Mouse (Mus musculus): Measurements from ENCODE around the gene Hras.

Gene Hras

DNA sequence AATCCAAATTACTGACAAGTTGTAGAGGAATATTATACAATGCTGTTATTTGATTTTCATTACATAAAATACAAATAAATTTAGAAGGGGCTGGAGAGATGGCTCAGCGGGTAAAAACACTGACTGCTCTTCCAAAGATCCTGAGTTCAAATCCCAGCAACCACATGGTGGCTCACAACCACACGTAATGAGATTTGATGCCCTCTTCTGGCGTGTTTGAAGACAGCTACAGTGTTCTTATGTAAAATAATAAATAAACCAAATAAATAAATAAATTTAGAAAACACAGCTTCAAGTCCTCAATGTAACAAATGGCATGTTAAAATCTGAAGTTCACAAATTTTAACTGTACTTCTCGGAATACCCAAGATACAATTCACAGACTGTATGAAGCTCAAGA is 18.7 kb downstream of the Hras start:
- ATAC-seq (ENCODE audit: low TSS enrichment) = no peak

DNA sequence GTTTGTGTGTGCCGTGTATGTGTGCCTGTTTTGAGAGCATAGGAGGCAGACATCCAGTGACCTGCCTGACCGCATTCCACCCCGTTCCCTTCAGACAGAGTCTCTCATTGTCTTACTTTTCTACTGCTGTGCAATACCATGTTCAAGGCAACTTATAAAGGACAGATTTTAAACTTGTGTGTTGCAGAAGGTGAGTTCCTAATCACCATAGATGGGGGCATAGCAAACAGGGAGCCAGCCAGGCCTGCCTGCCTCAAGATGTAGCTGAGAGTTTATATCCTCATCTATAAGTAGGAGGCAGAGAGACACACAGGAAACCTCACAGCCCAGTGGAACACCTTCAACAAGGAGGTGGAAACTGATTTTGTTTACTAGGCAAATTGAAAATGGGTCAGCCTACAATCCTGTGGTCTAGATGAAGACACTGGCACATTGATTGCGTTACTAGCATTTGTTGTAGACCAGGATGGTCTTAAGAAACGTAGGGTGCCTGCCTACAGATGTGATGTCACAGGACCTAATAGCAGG is 20.4 kb downstream of the Hras start:
- ATAC-seq (ENCODE audit: low TSS enrichment) = no peak

DNA sequence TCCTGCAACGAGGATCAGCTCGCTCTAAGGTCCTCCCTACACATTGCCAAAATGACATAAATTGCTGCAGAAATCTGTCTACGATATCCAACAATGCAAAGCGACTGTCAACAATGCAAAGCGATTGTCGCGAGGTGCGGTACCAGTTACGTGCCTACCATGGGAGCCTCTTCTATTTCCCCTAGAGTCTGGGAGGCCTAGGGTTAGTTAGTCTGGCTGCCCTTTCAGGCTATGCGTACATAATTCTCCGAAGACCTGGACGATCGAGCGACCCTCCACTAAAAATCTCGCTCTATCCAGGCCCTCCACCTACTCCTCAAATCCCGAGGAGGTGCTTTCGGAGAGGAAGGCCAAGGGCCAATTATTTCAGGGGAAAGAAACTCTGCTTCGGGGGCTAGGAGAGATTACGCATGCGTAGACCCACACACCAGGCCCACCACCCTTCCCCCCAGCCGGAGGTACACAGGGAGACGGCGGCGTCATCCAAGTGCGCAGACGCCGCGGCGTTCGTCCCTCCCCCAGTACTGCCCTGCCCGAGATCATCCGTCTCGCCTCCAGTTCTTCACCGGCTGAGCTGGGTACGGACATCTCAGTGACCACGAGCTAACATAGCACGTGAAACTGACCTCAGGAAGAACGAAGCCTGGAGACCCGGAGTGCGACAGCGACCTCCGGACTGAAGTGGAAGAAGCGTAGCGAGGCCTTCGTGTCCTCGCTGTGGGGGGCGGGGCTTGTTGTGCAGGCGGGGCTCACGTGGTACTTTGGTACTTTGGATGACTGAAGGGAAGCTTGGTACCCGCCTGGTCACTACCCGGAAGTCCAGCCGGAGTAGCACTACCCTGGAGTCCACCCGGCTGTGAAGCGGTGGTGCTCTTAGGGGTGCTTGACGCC is 21.4 kb downstream of the Hras start, which contains the start of gene Rnh1:
Gene Rnh1, minus strand, starts transcription at position 742 of the 891 bp plus-strand sequence.
- peak; percentile 82 for ATAC-seq (ENCODE audit: low TSS enrichment)

DNA sequence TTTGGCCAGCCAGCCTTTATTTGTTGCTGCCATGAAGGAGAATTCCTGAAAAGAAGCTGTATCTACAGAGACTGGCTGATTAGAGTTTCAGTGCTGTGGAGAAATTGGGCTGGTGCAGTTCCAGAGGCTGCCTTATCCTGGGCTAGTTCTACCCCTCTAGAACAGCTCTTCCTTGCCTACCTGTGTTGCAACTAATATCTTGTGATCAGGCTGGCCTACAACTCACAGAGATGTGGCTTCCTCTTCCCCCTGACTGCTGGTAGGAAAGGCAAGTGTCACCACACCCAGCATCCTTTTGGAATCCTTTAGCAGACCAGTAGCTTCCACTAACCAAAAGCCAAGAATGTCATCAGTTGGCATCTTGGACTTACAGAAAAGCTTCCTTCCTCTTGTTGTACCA is 23.9 kb downstream of the Hras start:
- ATAC-seq (ENCODE audit: low TSS enrichment) = no peak

DNA sequence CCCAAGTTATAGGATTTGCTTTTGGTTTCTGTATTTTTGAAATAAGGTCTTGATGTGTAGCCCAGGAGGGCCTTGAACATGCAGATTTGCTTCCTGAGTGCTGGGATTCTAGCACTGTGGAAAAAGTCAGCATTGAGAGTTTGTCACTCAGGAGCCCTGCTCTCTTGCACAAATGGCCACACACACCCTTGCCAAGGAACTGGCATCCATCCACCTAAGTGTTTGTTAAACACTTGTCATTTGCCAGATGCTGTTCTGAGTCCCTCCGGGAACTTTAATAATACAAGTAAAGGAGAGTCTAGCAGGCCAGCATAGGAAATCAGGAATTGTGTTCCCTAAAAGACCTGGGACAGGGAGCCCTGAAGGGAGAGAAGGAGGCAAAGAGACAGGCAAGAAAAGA is 24.5 kb downstream of the Hras start:
- ATAC-seq (ENCODE audit: low TSS enrichment) = no peak

DNA sequence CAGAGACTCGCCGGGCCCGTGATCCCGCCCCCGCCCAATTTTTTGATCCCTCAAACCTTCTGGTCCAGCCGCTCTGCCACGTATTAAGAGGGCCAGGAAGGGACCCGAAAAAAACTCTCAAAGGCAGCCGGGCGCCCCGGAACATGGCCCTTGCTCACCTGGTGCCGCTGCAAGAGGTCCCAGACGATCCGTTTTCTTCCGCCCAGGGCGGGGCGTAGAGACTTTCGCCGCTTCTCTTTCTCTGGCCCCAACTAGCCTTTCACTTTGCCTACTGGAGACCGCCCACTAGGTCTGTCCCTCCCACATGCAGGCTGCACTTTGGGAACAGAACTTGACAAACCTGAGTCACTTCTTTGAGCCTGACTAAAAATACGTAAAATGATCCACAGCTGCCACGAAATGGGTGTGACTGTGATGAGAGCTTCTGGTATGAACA is 25.3 kb downstream of the Hras start:
- ATAC-seq (ENCODE audit: low TSS enrichment) = peak; percentile 17; the same call in 1 of the 2 replicates

DNA sequence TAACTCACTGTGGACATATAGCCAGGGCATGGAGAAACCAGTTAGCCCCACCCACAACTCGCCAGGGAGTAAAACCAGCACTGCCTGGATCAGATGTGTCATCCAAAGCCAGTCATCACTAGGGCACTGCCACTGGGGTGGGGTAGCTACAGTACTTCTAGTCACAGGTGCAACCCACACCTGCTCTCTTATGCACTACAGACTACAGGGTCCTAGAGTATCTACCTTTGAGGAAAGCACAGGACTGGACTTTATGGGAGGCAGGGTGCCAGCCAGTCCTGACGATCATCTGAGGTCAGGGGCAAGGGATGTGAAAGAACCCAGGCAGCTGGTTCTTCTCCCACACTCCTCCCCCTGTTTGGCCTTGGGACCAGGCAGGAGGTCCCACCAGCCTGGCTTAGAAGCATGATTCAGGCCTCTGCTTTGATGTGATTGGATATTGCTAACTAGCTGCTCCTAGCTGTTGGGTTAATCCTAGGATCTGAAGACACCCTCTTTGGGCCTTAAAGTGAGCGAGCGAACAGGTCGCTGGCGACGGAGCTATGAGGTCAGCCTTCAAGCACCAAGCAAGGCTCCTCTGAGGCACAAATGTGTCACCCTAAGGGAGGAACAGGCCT is 25.8 kb downstream of the Hras start:
- 0 out of 2 replicates have a peak, but pooled peaks have one; percentile 7 for ATAC-seq (ENCODE audit: low TSS enrichment)

DNA sequence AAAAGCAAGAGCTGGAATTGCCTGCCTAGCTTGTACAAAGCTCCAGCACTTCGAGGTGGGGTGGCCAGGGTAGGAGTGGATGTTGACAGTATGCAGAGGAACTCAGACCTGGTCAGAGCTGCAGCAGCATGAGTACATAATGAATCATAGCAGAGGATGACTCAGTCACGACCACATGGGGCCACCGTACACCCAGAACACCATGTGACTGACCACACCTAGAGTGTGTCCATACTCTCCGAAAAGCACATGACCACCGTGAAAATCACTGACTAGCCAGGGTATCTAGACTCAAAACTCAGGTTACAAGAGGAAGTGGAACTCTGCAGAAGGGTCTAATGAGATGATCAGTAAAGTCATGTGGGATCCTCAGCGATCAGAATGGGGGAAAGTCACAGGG is 29.0 kb downstream of the Hras start:
- peak; percentile 39; the same call in 1 of the 2 replicates for ATAC-seq (ENCODE audit: low TSS enrichment)

DNA sequence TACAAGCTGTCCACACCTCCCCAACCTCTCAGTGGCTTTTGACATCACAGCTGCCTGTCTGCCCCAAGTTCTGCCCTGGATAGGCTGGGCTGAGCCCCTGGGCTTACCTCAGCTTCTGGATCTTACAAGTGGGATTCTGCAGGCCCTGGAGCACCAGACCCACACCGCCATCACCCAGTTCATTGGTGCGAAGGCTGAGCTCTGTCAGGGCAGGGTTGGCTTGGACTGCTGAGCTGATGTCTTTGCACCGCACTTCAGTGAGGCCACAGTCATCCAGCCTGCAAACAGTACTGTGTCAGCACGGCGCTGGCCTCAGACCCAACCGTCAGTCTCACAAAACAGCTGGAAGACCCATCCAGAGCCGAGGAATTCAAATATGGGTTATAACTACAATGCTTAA is 29.4 kb downstream of the Hras start:
- no peak for ATAC-seq (ENCODE audit: low TSS enrichment)

DNA sequence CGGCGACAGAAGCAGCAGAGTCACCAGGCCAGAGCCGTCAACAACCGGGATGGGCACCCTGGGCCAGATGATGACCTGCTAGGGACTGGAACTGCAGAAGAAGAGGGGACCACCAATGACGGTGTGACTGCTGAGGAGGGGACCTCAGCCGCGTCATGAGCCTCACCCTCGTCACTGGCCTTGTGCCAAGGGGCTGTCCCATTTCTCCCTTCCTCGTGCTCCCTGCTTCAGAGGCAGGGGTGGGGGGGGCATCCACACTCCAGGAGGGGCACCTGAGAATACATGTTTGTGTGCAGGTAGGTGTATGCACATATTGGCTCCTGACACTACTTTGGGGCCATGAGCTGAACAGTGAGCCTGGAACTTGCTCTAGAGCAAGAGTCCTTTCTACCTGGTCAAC is 38.4 kb downstream of the Hras start:
- no peak for ATAC-seq (ENCODE audit: low TSS enrichment)

DNA sequence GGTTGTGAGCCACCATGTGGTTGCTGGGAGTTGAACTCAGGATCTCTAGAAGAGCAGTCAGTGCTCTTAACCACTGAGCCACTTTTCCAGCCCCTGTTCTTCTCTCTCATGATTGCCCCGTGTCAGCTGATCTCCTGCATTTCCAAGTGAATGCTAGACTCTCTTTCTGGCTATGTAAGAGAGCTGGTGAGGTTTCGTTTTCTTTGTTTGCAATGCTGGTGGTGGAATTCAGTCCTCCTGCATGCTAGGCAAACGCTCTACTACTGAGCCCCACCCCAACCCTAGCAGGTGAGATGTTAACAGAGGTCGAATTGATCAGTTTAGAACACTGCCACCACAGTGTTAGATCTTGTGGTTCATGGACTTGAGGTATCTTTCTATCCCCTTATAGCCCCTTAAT is 45.2 kb downstream of the Hras start:
- no peak for ATAC-seq (ENCODE audit: low TSS enrichment)

DNA sequence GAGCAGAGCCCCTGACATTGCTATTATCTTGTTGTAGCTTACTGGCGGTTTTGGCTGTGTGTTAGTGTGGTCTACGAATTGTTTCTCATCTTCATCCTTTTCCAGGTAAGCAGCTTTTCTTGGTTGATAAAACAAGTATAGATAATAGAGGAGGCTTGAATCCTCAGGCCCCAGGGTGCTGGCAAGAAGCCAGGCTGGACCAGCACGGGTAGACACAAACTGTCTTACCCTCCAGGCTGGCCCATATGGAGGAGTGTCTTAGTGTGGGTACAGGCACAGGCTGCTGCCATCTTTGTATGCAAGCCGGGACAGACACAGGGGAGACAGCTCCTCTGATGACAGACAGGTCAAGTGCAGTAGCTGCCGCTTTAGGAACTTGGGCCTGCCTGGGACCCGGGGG is 46.8 kb downstream of the Hras start:
- no peak for ATAC-seq (ENCODE audit: low TSS enrichment)

DNA sequence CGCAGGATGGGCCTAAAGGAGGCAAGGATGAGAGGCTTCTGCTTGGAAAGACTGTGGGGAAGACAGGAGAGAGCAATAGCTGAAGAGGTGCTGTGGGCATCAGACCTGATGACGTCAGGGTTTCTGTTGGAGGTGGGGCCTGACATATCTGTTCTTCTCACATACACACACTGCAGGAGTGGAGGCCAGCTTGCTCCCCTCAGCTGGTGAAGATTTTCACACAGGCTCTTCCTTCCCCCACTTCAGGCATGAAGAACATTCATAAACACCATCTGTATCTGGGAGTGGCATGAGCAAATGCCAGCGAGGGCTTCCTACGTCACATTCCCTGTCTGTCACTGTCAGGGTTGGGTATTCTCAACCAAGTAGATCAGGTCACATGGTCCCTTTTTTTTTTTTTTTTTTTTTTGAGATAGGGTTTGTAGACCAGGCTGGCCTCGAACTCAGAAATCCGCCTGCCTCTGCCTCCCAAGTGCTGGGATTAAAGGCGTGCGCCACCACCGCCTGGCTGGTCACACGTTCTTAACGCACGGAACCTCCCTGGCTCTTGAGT is 47.7 kb downstream of the Hras start:
- peak; percentile 39; the same call in 1 of the 2 replicates for ATAC-seq (ENCODE audit: low TSS enrichment)

DNA sequence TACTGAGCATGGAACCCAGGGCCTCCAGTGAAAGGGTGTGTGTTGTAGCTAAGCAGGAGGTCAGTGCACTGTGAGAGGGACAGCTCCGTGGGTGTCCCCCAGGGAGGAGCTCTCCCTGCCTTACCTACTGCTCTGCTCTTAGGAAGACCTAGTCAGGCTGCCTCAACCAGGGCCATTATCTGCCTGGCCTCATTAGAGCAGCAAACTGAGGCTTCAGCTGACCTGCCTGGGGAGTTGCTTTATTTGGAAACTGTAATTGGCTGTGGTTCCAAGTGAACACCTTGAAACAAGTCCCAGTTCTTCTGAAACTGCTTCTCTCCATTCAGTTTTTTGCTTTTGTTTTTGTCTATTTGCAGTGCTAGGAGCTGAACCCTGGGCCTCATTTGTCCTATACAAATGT is 48.4 kb downstream of the Hras start:
- ATAC-seq (ENCODE audit: low TSS enrichment) = no peak

DNA sequence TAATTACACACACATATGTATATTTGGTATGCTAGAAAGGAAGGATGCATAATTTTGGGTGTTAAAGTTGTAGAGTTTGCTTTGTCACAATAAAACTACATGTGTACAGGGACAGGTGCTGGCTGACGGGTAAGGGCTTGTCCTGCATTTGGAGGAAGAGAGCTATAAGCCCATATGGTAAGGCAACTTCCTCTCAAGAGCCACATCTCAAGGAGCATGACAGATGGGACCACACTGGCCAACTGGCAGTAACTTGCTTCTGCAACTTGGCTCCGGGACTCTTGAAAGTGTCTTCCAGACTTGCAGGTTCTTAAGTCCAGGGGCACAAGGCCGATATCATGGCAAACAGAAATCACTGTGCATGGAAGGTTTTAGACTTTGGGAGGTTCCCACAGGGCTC is 49.2 kb downstream of the Hras start:
- ATAC-seq (ENCODE audit: low TSS enrichment) = no peak

DNA sequence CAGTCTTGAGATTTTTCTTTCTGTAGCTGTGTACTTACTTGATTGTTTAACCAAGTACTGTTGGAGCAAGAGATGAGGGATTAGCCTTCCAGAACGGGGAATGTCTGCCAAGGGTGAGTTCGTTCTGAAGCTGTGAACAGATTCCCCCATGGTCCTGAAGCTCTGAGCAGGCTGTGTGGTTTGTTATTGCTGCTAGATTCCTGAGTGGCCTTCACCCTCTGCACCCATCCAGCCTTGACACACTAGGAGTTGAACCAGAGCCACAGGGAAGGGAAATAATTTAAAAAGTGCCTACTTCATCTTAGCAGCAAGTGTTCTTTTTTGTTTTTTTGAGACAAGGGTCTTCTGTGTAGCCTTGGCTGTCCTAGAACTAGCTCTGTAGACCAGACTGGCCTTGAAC is 49.9 kb downstream of the Hras start:
- no peak for ATAC-seq (ENCODE audit: low TSS enrichment)

DNA sequence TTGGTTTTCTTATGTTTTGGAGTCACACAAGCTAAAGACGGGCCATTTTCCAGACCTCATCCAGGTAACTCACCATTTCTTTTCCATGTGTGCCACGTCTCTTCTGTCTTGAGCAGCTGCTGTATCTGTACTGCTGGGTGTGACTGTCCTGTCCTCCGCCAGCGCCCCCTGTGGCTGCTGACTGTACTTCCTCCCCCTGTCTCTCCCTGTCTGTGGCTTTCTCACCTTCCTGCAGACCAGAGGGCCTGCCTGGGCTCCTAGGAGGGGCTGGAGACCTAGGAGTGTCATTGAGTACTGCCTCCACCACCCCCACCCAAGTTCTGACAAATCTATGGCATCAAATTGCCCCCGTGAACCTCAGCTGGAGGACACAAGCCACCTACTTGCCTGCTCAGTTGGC is 50.7 kb downstream of the Hras start:
- no peak for ATAC-seq (ENCODE audit: low TSS enrichment)

DNA sequence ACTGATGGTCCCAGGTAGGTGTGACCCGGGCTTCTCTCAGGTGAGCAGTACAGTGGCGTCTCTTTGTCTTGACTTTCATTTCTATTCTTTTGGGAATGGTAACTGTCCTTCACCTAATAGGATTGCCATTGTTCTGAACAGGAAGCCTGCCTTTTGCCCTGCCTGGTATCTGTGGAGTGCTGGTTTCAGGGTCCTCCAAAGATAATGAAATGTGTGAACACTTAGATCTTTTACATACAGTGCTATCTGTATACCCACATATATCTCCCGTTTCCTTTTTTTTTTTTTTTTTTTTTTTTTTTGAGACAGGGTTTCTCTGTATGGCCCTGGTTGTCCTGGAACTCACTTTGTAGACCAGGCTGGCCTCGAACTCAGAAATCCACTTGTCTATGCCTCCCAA is 52.5 kb downstream of the Hras start:
- ATAC-seq (ENCODE audit: low TSS enrichment) = no peak

Data from frontal cortex, adult (tissue).